Mouse (Mus musculus) liver, embryonic 13.5 days (tissue): ENCODE measurements around the gene Fam81b. TPM values are rescaled to one million over a fixed set of nuclear protein-coding genes. Genes with fewer than 3 reads are reported as not detected.

ENCODE experiments used
- ATAC-seq: fragments of 200-750 bp; cut with Nextera tagmentation; 2 replicates; pipeline ENCODE4 v1.8.0; 2017; ENCODE audit warnings: low read depth, mild to moderate bottlenecking, moderate number of reproducible peaks, moderate library complexity
- DNase-seq: peaks from one replicate; pipeline ENCODE4 v3.0.0; 2022
- H3K27ac ChIP-seq: fragments of 300-500 bp; sonication (generic); 2 replicates; pipeline ENCODE4 v1.5.1; 2015; ENCODE audit warnings: moderate library complexity, mild to moderate bottlenecking, inconsistent platforms
- H3K27me3 ChIP-seq: fragments of 300-500 bp; sonication (generic); 2 replicates; pipeline ENCODE4 v1.6.1; 2015; ENCODE audit warnings: mild to moderate bottlenecking, inconsistent platforms
- H3K36me3 ChIP-seq: fragments of 300-500 bp; sonication (generic); 2 replicates; pipeline ENCODE4 v1.6.1; 2015; ENCODE audit warnings: mild to moderate bottlenecking, inconsistent platforms
- H3K4me1 ChIP-seq: fragments of 300-500 bp; sonication (generic); replicated peaks from 2 replicates; pipeline ENCODE4 v1.6.1; 2015; ENCODE audit warnings: inconsistent platforms
- H3K4me2 ChIP-seq: fragments of 300-500 bp; sonication (generic); 2 replicates; pipeline ENCODE4 v1.6.1; 2015; ENCODE audit warnings: inconsistent platforms, mild to moderate bottlenecking, moderate library complexity
- H3K4me3 ChIP-seq: fragments of 300-500 bp; sonication (generic); replicated peaks from 2 replicates; pipeline ENCODE4 v1.5.1; 2015; ENCODE audit warnings: mild to moderate bottlenecking, inconsistent platforms
- H3K9ac ChIP-seq: fragments of 300-500 bp; sonication (generic); 2 replicates; pipeline ENCODE4 v1.6.1; 2015; ENCODE audit warnings: mild to moderate bottlenecking, inconsistent platforms
- H3K9me3 ChIP-seq: fragments of 300-500 bp; sonication (generic); replicated peaks from 2 replicates; pipeline ENCODE4 v1.6.1; 2016; ENCODE audit warnings: inconsistent platforms
- WGBS: fragments of 180-500 bp; shearing (Covaris S2); methylation state at CpG from one replicate; pipeline ENCODE4 v1.1.7; 2015; ENCODE audit not compliant: insufficient replicate concordance; 5-methylcytosine and 5-hydroxymethylcytosine counted together
- microRNA-seq: library from miRNA; unstranded; fragments of <30 nt; microRNA quantifications from one replicate; pipeline ENCODE4, GENCODE M21; 2016
- polyA plus RNA-seq: library from polyadenylated mRNA; unstranded; fragments of >200 nt; fragmentation: Nextera tagmentation; extraction: Ambion mirVana; gene quantifications from 2 replicates; pipeline ENCODE4 v1.2.1, GENCODE M21; 2015

The Fam81b gene
- polyA plus RNA-seq, 1 experiment from 2014 or later: not detected

- Histone ChIP-seq H3K9me3 (no peaks in the 10 kb centered on the region), H3K27me3 (no peaks in the 10 kb centered on the region), H3K36me3 (peaks cover 32% of the 10 kb centered on the region), H3K4me3 (no peak overlapping the region), H3K4me1 (no peaks in the 10 kb centered on the region), H3K4me2 (no peak overlapping the region), H3K27ac (no peak overlapping the region), H3K9ac (no peak overlapping the region)
- ATAC-seq (no peak), DNase-seq (no peak)
- 66% methylated on average over 3 of the region's 3 CpGs for whole genome bisulfite sequencing
These were observed 114.6 kb downstream of the Fam81b start for GRCm38 (mm10) chr13:76190273-76190672.

GRCm38 (mm10) chr13:76189190-76189589 lies 115.7 kb downstream of the Fam81b start:
- no peaks in the 10 kb centered on the region for H3K27me3 ChIP-seq
- H3K4me1 ChIP-seq: no peaks in the 10 kb centered on the region
- WGBS: 74% methylated on average over 3 of the region's 3 CpGs
- ATAC-seq (no peak), DNase-seq (no peak)
- no peak overlapping the region for H3K4me2 ChIP-seq
- no peak overlapping the region for H3K4me3 ChIP-seq
- peaks cover 32% of the 10 kb centered on the region for H3K36me3 ChIP-seq
- H3K27ac ChIP-seq: no peak overlapping the region
- no peaks in the 10 kb centered on the region for H3K9me3 ChIP-seq
- H3K9ac ChIP-seq: no peak overlapping the region

DNA sequence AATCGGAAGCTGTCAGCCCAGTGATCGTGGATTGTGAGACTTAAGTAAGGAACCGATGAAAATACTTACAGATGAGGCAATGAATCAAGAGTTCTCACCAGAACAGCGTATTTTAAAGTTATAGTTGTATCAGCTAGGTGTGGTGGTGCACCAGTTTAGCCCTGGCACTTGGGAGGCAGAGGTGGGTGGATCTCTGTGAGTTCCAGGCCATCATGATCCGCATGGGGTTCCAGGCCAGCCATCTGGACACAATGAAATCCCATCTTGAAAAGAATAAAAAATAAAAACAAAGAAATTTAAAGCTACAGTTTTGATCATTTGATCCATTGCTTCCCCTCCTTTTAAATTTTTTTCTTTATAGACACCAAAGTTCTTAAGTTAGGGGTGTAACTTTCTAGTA lies 117.2 kb downstream of the Fam81b start:
- ATAC-seq (no peak), DNase-seq (no peak)
- no peak overlapping the region for H3K27ac ChIP-seq
- no peak overlapping the region for H3K4me2 ChIP-seq
- H3K4me1 ChIP-seq: no peaks in the 10 kb centered on the region
- H3K27me3 ChIP-seq: no peaks in the 10 kb centered on the region
- H3K36me3 ChIP-seq: peaks cover 33% of the 10 kb centered on the region
- H3K9me3 ChIP-seq: no peaks in the 10 kb centered on the region
- H3K4me3 ChIP-seq: no peak overlapping the region
- H3K9ac ChIP-seq: no peak overlapping the region
- WGBS: 84% methylated on average over 5 of the region's 5 CpGs

DNA sequence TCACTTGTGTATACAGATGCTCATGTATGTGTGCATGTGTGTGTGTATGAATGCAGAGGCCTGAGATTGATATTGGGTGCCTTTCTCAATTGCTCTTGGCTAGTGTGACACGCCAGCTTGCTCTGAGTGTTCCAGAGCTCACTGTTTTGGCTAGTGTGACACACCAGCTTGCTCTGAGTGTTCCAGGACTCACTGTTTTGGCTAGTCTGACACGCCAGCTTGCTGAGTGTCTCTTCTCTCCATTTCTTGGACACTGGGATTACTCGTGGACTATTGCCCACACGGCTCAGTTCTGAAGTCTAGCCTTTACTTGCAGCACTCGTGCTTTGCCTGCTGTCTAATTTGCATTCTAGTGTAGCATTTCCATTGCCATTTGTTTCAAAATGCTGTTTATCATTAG lies 126.2 kb downstream of the Fam81b start:
- Histone ChIP-seq H3K4me1 (0 out of 2 replicates have a peak, but pooled peaks cover 3% of the 10 kb centered on the region), H3K36me3 (peaks cover 31% of the 10 kb centered on the region), H3K4me2 (no peak overlapping the region), H3K4me3 (no peak overlapping the region), H3K27ac (no peak overlapping the region), H3K9me3 (no peaks in the 10 kb centered on the region), H3K9ac (no peak overlapping the region), H3K27me3 (no peaks in the 10 kb centered on the region)
- ATAC-seq (no peak), DNase-seq (no peak)
- 75% methylated on average over 5 of the region's 5 CpGs for whole genome bisulfite sequencing

DNA sequence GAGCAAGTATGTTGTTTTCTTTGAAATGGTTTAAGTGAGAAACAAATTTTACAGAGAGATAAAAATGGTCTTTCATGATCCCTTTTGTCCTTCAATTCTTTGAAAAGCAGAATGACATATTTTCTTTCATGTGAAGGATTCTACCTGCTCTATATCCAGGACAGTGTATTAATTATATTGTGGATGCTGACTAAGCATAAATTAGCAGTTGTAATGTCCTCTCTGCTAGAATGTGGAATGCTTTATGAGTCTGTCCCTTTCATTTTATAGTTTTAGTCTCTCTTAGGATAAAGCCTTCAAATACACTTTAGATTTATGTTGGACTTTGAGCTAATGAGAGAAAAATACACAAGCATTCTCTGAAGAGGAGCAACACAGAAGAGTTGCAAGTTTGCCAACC lies 130.6 kb downstream of the Fam81b start:
- H3K27me3 ChIP-seq: no peaks in the 10 kb centered on the region
- no peak overlapping the region for H3K4me2 ChIP-seq
- H3K27ac ChIP-seq: no peak overlapping the region
- no peak for DNase-seq
- ATAC-seq: no peak
- H3K9ac ChIP-seq: no peak overlapping the region
- H3K36me3 ChIP-seq: peaks cover 21% of the 10 kb centered on the region
- no peak overlapping the region for H3K4me3 ChIP-seq
- H3K4me1 ChIP-seq: no peaks in the 10 kb centered on the region
- no peaks in the 10 kb centered on the region for H3K9me3 ChIP-seq

DNA sequence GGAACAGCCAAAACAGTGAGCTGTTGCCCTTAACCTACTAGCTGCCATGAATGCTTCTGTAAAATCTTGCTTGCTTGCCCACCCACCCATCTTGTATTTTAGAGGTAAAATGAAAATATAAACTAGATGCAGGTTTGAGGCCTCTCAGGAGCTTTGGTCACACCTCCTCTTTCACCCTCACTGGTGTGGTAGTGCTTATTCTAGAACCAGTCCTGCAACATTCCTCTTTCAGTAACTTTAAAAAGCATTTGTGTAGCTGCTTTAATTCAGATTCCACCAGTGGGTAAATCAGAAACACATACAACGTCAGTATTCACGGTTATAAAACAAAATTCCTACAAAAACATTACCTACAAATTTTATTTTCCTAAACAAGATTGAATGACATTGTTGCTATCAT lies 144.3 kb downstream of the Fam81b start:
- Histone ChIP-seq H3K9me3 (no peaks in the 10 kb centered on the region), H3K4me2 (no peak overlapping the region), H3K9ac (no peak overlapping the region), H3K27me3 (no peaks in the 10 kb centered on the region), H3K4me1 (no peaks in the 10 kb centered on the region), H3K27ac (no peak overlapping the region), H3K4me3 (no peak overlapping the region), H3K36me3 (peaks cover 42% of the 10 kb centered on the region)
- 81% methylated on average over 2 of the region's 2 CpGs for WGBS
- no peak for DNase-seq
- ATAC-seq: no peak

- Histone ChIP-seq H3K27ac (no peak overlapping the region), H3K27me3 (no peaks in the 10 kb centered on the region), H3K4me3 (no peak overlapping the region), H3K9ac (no peak overlapping the region), H3K4me1 (no peaks in the 10 kb centered on the region), H3K4me2 (no peak overlapping the region), H3K36me3 (peaks cover 53% of the 10 kb centered on the region), H3K9me3 (no peaks in the 10 kb centered on the region)
- ATAC-seq (no peak), DNase-seq (no peak)
- 94% methylated on average over 1 of the region's 1 CpGs for WGBS
These were observed 147.4 kb downstream of the Fam81b start for GRCm38 (mm10) chr13:76157508-76157907.

DNA sequence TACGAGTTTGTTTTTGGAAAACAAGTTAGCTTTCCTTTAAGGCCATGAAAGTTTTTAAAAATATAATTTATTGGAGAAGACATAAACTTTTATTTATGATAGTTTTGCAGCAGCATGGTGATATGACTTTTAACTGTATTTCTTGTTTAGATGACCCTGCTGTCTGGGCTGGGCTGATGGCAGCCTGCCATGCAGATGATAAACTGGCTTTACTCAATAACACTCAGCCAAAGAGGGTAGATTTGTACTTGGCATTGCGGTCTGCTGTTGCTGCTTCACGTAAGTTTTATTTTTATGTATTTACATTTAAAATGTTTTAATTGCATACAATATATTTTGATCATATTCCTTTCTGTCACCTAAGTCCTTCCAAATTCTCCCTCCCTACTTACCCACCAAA lies 147.8 kb downstream of the Fam81b start:
- ATAC-seq (no peak), DNase-seq (no peak)
- Histone ChIP-seq H3K9me3 (no peaks in the 10 kb centered on the region), H3K27ac (no peak overlapping the region), H3K27me3 (no peaks in the 10 kb centered on the region), H3K36me3 (peaks cover 50% of the 10 kb centered on the region), H3K4me3 (no peak overlapping the region), H3K4me2 (no peak overlapping the region), H3K4me1 (no peaks in the 10 kb centered on the region), H3K9ac (no peak overlapping the region)
- WGBS: 80% methylated on average over 3 of the region's 3 CpGs

Small RNA genes lying within 50 kb of the gene (microRNA-seq; reads per million reads assigned to microRNA genes)
- gene Gm24025: not detected

Other genes with a start within 250 kb of the Fam81b start
- gene Gpr150, start 248.1 kb downstream of the Fam81b start, polyA plus RNA-seq: 5.6 and 5.9 TPM in 2 replicates
- gene Arsk, start 206.4 kb downstream of the Fam81b start, polyA plus RNA-seq: 2.6 and 3.1 TPM in 2 replicates
- gene Ttc37, start 206.3 kb downstream of the Fam81b start, polyA plus RNA-seq: 4.5 and 6.6 TPM in 2 replicates
- 1.4 and 1.7 TPM in 2 replicates for gene Mctp1, start 79.5 kb upstream of the Fam81b start, polyA plus RNA-seq